Mouse (Mus musculus): ENCODE data around the gene Surf6. TPM values are rescaled to one million over a fixed set of nuclear protein-coding genes. Genes with fewer than 3 reads are reported as not detected.
A peak's percentile ranks its signal among the peaks of the same experiment; 100 is the strongest.

Gene Surf6
- polyA plus RNA-seq, 1 experiment from 2014 or later, result 8.9 TPM

- Histone ChIP-seq H3K27ac (ENCODE audit: low read depth, low read length) (peak within 1 kb of the TSS; percentile 68), H3K9ac (ENCODE audit: low read depth, low read length) (peak within 1 kb of the TSS; percentile 85), H3K36me3 (ENCODE audit: control insufficient read depth, insufficient read depth, low read length) (peaks cover 40% of the 10 kb centered on the region), H3K9me3 (replicated peaks; ENCODE audit: control insufficient read depth, low read length) (no peaks in the 10 kb centered on the region), H3K27me3 (ENCODE audit: control insufficient read depth, insufficient read depth, low read length) (no peaks in the 10 kb centered on the region), H3K4me2 (peak within 1 kb of the TSS; percentile 99), H3K4me3 (ENCODE audit: low read depth, low read length) (peak within 1 kb of the TSS; percentile 84), H3K4me1 (ENCODE audit: control insufficient read depth, insufficient read depth, low read length) (peaks cover 25% of the 10 kb centered on the region)
- 2% methylated on average over 47 of the region's 47 CpGs for WGBS (ENCODE audit: insufficient replicate concordance)
- peak; percentile 52 for ATAC-seq (replicated peaks; ENCODE audit: insufficient number of reproducible peaks, low FRiP score, low TSS enrichment)
Observed at GRCm38 (mm10) chr2:26915927-26916728, 13.4 kb upstream of the Surf6 start, which contains the start of the genes Surf2 and Surf1. Surf2 (plus strand) TSS chr2:26916367. Surf1 (minus strand) TSS chr2:26916530.

GRCm38 (mm10) chr2:26914148-26914941 lies 11.7 kb upstream of the Surf6 start:
- WGBS (ENCODE audit: insufficient replicate concordance), result 61% methylated on average over 8 of the region's 8 CpGs
- H3K27ac ChIP-seq (ENCODE audit: low read depth, low read length), result no peak overlapping the region
- peaks cover 25% of the 10 kb centered on the region for H3K4me1 ChIP-seq (ENCODE audit: control insufficient read depth, insufficient read depth, low read length)
- H3K36me3 ChIP-seq (ENCODE audit: control insufficient read depth, insufficient read depth, low read length), result peaks cover 25% of the 10 kb centered on the region
- H3K9ac ChIP-seq (ENCODE audit: low read depth, low read length), result no peak overlapping the region
- 0 out of 2 replicates have a peak overlapping the region, but pooled peaks have one; percentile 5 for H3K4me3 ChIP-seq (ENCODE audit: low read depth, low read length)
- H3K27me3 ChIP-seq (ENCODE audit: control insufficient read depth, insufficient read depth, low read length), result no peaks in the 10 kb centered on the region
- H3K9me3 ChIP-seq (replicated peaks; ENCODE audit: control insufficient read depth, low read length), result no peaks in the 10 kb centered on the region
- ATAC-seq (replicated peaks; ENCODE audit: insufficient number of reproducible peaks, low FRiP score, low TSS enrichment), result no peak
- no peak overlapping the region for H3K4me2 ChIP-seq

- H3K4me3 ChIP-seq (ENCODE audit: low read depth, low read length), result no peak overlapping the region
- no peak overlapping the region for H3K9ac ChIP-seq (ENCODE audit: low read depth, low read length)
- no peaks in the 10 kb centered on the region for H3K27me3 ChIP-seq (ENCODE audit: control insufficient read depth, insufficient read depth, low read length)
- H3K4me2 ChIP-seq, result 0 out of 2 replicates have a peak overlapping the region, but pooled peaks have one; percentile 4
- ATAC-seq (replicated peaks; ENCODE audit: insufficient number of reproducible peaks, low FRiP score, low TSS enrichment), result no peak
- 0 out of 2 replicates have a peak overlapping the region, but pooled peaks have one; percentile 22 for H3K27ac ChIP-seq (ENCODE audit: low read depth, low read length)
- peaks cover 21% of the 10 kb centered on the region for H3K36me3 ChIP-seq (ENCODE audit: control insufficient read depth, insufficient read depth, low read length)
- H3K9me3 ChIP-seq (replicated peaks; ENCODE audit: control insufficient read depth, low read length), result no peaks in the 10 kb centered on the region
- H3K4me1 ChIP-seq (ENCODE audit: control insufficient read depth, insufficient read depth, low read length), result peaks cover 32% of the 10 kb centered on the region
- 72% methylated on average over 17 of the region's 17 CpGs for WGBS (ENCODE audit: insufficient replicate concordance)
Observed at GRCm38 (mm10) chr2:26913416-26914147, 10.9 kb upstream of the Surf6 start.

- H3K9me3 ChIP-seq (replicated peaks; ENCODE audit: control insufficient read depth, low read length), result no peaks in the 10 kb centered on the region
- peak overlapping the region; percentile 97 for H3K9ac ChIP-seq (ENCODE audit: low read depth, low read length)
- 68% methylated on average over 5 of the region's 5 CpGs for WGBS (ENCODE audit: insufficient replicate concordance)
- peaks cover 25% of the 10 kb centered on the region for H3K36me3 ChIP-seq (ENCODE audit: control insufficient read depth, insufficient read depth, low read length)
- no peak overlapping the region for H3K27ac ChIP-seq (ENCODE audit: low read depth, low read length)
- ATAC-seq (replicated peaks; ENCODE audit: insufficient number of reproducible peaks, low FRiP score, low TSS enrichment), result no peak
- peak overlapping the region; percentile 82 for H3K4me2 ChIP-seq
- H3K4me3 ChIP-seq (ENCODE audit: low read depth, low read length), result peak overlapping the region; percentile 93
- H3K4me1 ChIP-seq (ENCODE audit: control insufficient read depth, insufficient read depth, low read length), result peaks cover 23% of the 10 kb centered on the region
- H3K27me3 ChIP-seq (ENCODE audit: control insufficient read depth, insufficient read depth, low read length), result no peaks in the 10 kb centered on the region
Observed at GRCm38 (mm10) chr2:26912253-26912770, 9.6 kb upstream of the Surf6 start.

- Histone ChIP-seq H3K36me3 (ENCODE audit: control insufficient read depth, insufficient read depth, low read length) (peaks cover 28% of the 10 kb centered on the region), H3K9ac (ENCODE audit: low read depth, low read length) (peak overlapping the region; percentile 97), H3K9me3 (replicated peaks; ENCODE audit: control insufficient read depth, low read length) (no peaks in the 10 kb centered on the region), H3K4me2 (peak overlapping the region; percentile 82), H3K4me3 (ENCODE audit: low read depth, low read length) (peak overlapping the region; percentile 93), H3K4me1 (ENCODE audit: control insufficient read depth, insufficient read depth, low read length) (peaks cover 17% of the 10 kb centered on the region), H3K27ac (ENCODE audit: low read depth, low read length) (peak overlapping the region; percentile 86), H3K27me3 (ENCODE audit: control insufficient read depth, insufficient read depth, low read length) (no peaks in the 10 kb centered on the region)
- WGBS (ENCODE audit: insufficient replicate concordance), result 3% methylated on average over 37 of the region's 37 CpGs
- peak; percentile 37 for ATAC-seq (replicated peaks; ENCODE audit: insufficient number of reproducible peaks, low FRiP score, low TSS enrichment)
Observed at GRCm38 (mm10) chr2:26910994-26911765, 8.5 kb upstream of the Surf6 start.

- peaks cover 32% of the 10 kb centered on the region for H3K36me3 ChIP-seq (ENCODE audit: control insufficient read depth, insufficient read depth, low read length)
- peak within 1 kb of the TSS; percentile 82 for H3K4me2 ChIP-seq
- no peaks in the 10 kb centered on the region for H3K9me3 ChIP-seq (replicated peaks; ENCODE audit: control insufficient read depth, low read length)
- peak within 1 kb of the TSS; percentile 86 for H3K27ac ChIP-seq (ENCODE audit: low read depth, low read length)
- peak within 1 kb of the TSS; percentile 93 for H3K4me3 ChIP-seq (ENCODE audit: low read depth, low read length)
- peak within 1 kb of the TSS; percentile 97 for H3K9ac ChIP-seq (ENCODE audit: low read depth, low read length)
- no peaks in the 10 kb centered on the region for H3K27me3 ChIP-seq (ENCODE audit: control insufficient read depth, insufficient read depth, low read length)
- WGBS (ENCODE audit: insufficient replicate concordance), result under 1% methylated on average over 74 of the region's 74 CpGs
- H3K4me1 ChIP-seq (ENCODE audit: control insufficient read depth, insufficient read depth, low read length), result peaks cover 17% of the 10 kb centered on the region
- ATAC-seq (replicated peaks; ENCODE audit: insufficient number of reproducible peaks, low FRiP score, low TSS enrichment), result peak; percentile 92
Observed at GRCm38 (mm10) chr2:26910124-26910993, 7.7 kb upstream of the Surf6 start, which contains the start of the genes Med22 and Rpl7a. Med22 (minus strand) TSS chr2:26910677. Rpl7a (plus strand) TSS chr2:26910764.

- H3K36me3 ChIP-seq (ENCODE audit: control insufficient read depth, insufficient read depth, low read length), result peaks cover 32% of the 10 kb centered on the region
- no peak for ATAC-seq (replicated peaks; ENCODE audit: insufficient number of reproducible peaks, low FRiP score, low TSS enrichment)
- H3K9ac ChIP-seq (ENCODE audit: low read depth, low read length), result peak overlapping the region; percentile 85
Observed at GRCm38 (mm10) chr2:26909387-26909784, 6.7 kb upstream of the Surf6 start.

More at GRCm38 (mm10) chr2:26909387-26909784, 6.7 kb upstream of the Surf6 start:
- Histone ChIP-seq H3K4me2 (peak overlapping the region; percentile 81), H3K27me3 (ENCODE audit: control insufficient read depth, insufficient read depth, low read length) (no peaks in the 10 kb centered on the region), H3K4me1 (ENCODE audit: control insufficient read depth, insufficient read depth, low read length) (peaks cover 17% of the 10 kb centered on the region), H3K27ac (ENCODE audit: low read depth, low read length) (no peak overlapping the region), H3K4me3 (ENCODE audit: low read depth, low read length) (peak overlapping the region; percentile 93), H3K9me3 (replicated peaks; ENCODE audit: control insufficient read depth, low read length) (no peaks in the 10 kb centered on the region)
